Mouse (Mus musculus) intestine, postnatal 0 days (tissue): ENCODE data around the gene Pnpla1. TPM values are rescaled to one million over a fixed set of nuclear protein-coding genes. Genes with fewer than 3 reads are reported as not detected.

Experiments
- ATAC-seq: fragments of 200-750 bp; cut with Nextera tagmentation; 2 replicates; pipeline ENCODE4 v1.8.0; 2017; ENCODE audit warnings: mild to moderate bottlenecking, moderate TSS enrichment, moderate library complexity
- H3K27ac ChIP-seq: fragments of 300-500 bp; sonication (generic); 2 replicates; pipeline ENCODE4 v1.5.1; 2014; ENCODE audit warnings: mild to moderate bottlenecking, low read depth, low read length, moderate library complexity
- H3K27me3 ChIP-seq: fragments of 300-500 bp; sonication (generic); replicated peaks from 2 replicates; pipeline ENCODE4 v1.6.1; 2014; ENCODE audit warnings: low read length, mixed read lengths; ENCODE audit not compliant: control insufficient read depth, insufficient read depth
- H3K36me3 ChIP-seq: fragments of 300-500 bp; sonication (generic); 2 replicates; pipeline ENCODE4 v1.6.1; 2014; ENCODE audit warnings: mild to moderate bottlenecking, moderate library complexity; ENCODE audit not compliant: control insufficient read depth, insufficient read depth
- H3K4me1 ChIP-seq: fragments of 300-500 bp; sonication (generic); replicated peaks from 2 replicates; pipeline ENCODE4 v1.6.1; 2014; ENCODE audit warnings: antibody characterized with exemption, low read length, mixed read lengths; ENCODE audit not compliant: control insufficient read depth, insufficient read depth
- H3K4me2 ChIP-seq: fragments of 300-500 bp; sonication (generic); replicated peaks from 2 replicates; pipeline ENCODE4 v1.6.1; 2014; ENCODE audit warnings: low read depth, mild to moderate bottlenecking, moderate library complexity
- H3K4me3 ChIP-seq: fragments of 300-500 bp; sonication (generic); 2 replicates; pipeline ENCODE4 v1.5.1; 2014; ENCODE audit warnings: low read depth, low read length
- H3K9ac ChIP-seq: fragments of 300-500 bp; sonication (generic); 2 replicates; pipeline ENCODE4 v1.6.1; 2014; ENCODE audit warnings: mild to moderate bottlenecking, low read depth, low read length
- H3K9me3 ChIP-seq: fragments of 300-500 bp; sonication (generic); 2 replicates; pipeline ENCODE4 v1.6.1; 2016; ENCODE audit warnings: mixed run types; ENCODE audit not compliant: control insufficient read depth
- CTCF ChIP-seq: sonication (generic); IDR thresholded peaks from 2 replicates; pipeline ENCODE4 v1.5.1; 2016; ENCODE audit warnings: low read depth, mild to moderate bottlenecking, control low read depth, antibody characterized with exemption, moderate library complexity
- WGBS: fragments of 180-500 bp; shearing (Covaris S2); extraction: QIAGEN DNeasy Blood & Tissue Kit; methylation state at CpG from one replicate; pipeline ENCODE4 v1.1.7; 2014; 5-methylcytosine and 5-hydroxymethylcytosine counted together
- polyA plus RNA-seq: library from polyadenylated mRNA; unstranded; fragments of >200 nt; fragmentation: Nextera tagmentation; extraction: Ambion mirVana; gene quantifications from 2 replicates; pipeline ENCODE4 v1.2.1, GENCODE M21; 2015

Pnpla1 gene
- polyA plus RNA-seq, 1 experiment from 2014 or later = 0.12 TPM

DNA sequence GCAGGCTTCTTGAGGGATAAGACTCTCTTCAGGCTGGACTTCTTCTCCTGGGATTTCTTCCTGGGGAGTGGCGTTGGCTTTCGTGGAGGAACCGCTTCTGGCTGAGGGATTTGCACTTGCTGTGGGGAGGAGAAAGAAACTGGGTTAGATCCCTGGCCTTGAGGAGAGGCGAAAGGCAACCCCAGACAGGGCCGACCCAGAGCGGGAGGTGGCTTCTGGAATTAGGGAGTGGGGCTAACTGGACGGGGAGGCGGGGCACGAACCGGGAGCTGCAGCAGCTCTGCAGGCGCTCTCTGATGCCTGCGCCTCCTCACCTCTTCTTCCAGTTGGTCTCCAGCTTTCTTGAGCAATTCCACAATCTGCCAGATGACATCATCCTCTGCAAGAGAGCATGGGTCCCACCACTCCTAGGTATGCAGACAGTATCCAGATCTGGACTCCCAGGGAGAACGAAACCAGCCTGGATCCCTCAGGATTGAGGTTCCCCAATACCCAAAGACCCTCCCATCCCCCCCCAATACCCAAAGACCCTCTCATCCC, 47.2 kb downstream of the Pnpla1 start:
- no peak overlapping the region for H3K9ac ChIP-seq

DNA sequence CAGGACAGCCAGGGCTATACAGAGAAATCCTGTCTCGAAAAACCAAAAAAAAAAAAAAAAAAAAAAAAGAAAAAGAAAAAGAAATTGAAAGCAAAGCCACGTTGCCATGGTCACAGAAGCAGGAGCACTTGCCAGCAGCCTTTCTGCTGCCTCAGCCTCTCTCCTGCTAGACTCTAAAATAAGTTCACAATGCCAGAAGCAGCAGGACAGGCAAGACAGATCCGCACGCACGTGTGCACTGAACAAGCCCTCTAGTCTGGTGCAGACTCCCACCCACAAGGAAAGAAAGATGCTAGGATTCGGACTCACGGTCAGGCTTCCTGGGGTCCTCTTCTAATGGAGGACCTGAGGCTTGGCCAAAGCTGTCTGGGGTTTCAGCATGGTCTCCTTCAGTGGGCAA, 49.7 kb downstream of the Pnpla1 start:
- no peaks in the 10 kb centered on the region for H3K9me3 ChIP-seq
- peaks cover 27% of the 10 kb centered on the region; the same call in 1 of the 2 replicates for H3K36me3 ChIP-seq
- no peak overlapping the region for H3K9ac ChIP-seq
- 85% methylated on average over 7 of the region's 7 CpGs for WGBS
- no peak overlapping the region for H3K4me2 ChIP-seq
- H3K27me3 ChIP-seq = no peaks in the 10 kb centered on the region
- H3K4me1 ChIP-seq = no peaks in the 10 kb centered on the region
- no peak overlapping the region for H3K4me3 ChIP-seq
- H3K27ac ChIP-seq = no peak overlapping the region
- ATAC-seq = no peak
- no peak for TF ChIP-seq CTCF

More for the DNA sequence above, 47.2 kb downstream of the Pnpla1 start:
- Histone ChIP-seq H3K36me3 (peaks cover 47% of the 10 kb centered on the region; the same call in 1 of the 2 replicates), H3K27ac (no peak overlapping the region), H3K4me1 (no peaks in the 10 kb centered on the region), H3K4me2 (no peak overlapping the region), H3K9me3 (no peaks in the 10 kb centered on the region), H3K4me3 (no peak overlapping the region), H3K27me3 (no peaks in the 10 kb centered on the region)
- ATAC-seq = no peak
- no peak for TF ChIP-seq CTCF
- WGBS = 79% methylated on average over 13 of the region's 13 CpGs

DNA sequence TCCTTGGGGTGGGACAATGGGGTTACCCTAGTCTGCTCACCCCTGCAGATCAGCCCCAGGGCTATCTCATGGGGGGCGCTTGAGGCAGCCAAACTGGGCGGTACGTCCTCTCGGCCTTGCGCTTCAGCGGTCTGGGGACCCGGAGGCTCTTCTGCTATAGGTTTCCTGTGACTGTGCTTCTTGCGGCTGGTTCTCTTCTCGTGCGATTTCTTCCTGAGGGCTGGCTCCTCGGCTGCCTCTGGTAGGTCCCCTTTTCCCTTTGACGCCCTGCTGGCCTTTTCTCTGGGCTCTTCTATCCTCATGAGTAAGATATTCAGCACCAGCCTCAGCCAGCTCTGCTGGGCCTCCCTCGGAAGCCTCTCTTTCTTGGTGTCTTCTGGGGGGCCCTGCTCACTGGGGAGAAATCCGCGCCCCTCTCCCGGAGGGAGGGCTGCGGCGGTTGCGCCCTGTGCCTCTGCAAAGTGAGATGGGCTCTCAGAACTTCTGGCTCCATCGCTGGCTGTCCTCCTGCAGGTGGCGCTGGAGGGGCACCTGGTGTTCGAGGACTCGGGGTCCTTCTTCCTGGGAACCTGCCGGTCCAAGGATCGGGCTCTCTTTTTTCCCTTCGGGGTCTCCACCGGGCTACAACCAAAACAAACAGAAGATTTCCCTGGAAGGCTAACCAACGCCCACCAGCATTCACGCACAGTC, 51.2 kb downstream of the Pnpla1 start:
- Histone ChIP-seq H3K4me1 (no peaks in the 10 kb centered on the region), H3K4me3 (peak overlapping the region; percentile 5; the same call in 1 of the 2 replicates), H3K9me3 (no peaks in the 10 kb centered on the region), H3K9ac (0 out of 2 replicates have a peak overlapping the region, but pooled peaks have one; percentile 5), H3K27ac (no peak overlapping the region), H3K4me2 (peak overlapping the region; percentile 49), H3K36me3 (peaks cover 21% of the 10 kb centered on the region; the same call in 1 of the 2 replicates), H3K27me3 (no peaks in the 10 kb centered on the region)
- TF ChIP-seq CTCF = peak; percentile 80
- WGBS = 25% methylated on average over 29 of the region's 29 CpGs
- no peak for ATAC-seq

DNA sequence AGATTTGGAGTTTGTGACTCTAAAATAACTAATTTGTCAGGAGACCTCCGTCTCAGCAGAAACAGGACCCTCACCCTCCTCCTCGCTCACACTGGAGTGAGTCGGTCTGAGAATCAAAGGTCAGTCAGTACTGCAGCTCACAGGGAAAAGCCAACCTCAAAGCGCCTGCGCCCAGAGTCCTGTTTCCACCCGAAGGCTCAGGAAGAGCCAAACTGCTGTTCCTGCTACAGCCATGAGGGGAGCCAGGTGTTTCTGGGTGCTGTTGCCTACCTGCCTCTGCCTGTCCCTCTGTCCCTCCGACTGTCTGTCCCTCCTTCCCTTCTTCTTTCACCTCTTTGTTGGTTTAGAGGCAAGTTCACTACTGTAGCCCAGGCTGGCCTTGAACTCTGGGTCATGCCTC, 51.9 kb downstream of the Pnpla1 start:
- H3K4me2 ChIP-seq = peak overlapping the region; percentile 49
- TF ChIP-seq CTCF = peak; percentile 66
- 34% methylated on average over 7 of the region's 7 CpGs for WGBS
- H3K27ac ChIP-seq = no peak overlapping the region
- peak; percentile 34 for ATAC-seq
- no peak overlapping the region for H3K9ac ChIP-seq
- no peaks in the 10 kb centered on the region for H3K9me3 ChIP-seq
- peak overlapping the region; percentile 5; the same call in 1 of the 2 replicates for H3K4me3 ChIP-seq
- H3K27me3 ChIP-seq = no peaks in the 10 kb centered on the region
- peaks cover 15% of the 10 kb centered on the region; the same call in 1 of the 2 replicates for H3K36me3 ChIP-seq
- no peaks in the 10 kb centered on the region for H3K4me1 ChIP-seq

DNA sequence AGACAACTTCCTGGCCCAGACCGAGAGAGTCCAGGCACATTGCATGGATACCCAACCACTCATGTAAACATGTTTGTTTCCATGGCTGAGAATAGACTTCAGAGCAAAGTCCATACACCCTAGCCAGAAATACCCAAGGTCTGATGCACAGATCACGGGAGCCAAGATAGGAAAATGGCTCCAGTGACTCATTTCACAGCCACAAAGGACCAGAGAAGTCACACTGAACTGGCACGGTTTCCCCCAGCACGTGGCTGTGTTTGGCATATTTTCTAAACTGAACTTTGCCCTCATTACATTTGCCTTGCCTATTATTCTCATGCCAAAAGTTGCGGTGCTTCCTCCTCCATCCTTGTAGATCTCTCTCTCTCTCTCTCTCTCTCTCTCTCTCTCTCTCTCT, 55.0 kb downstream of the Pnpla1 start:
- H3K4me1 ChIP-seq = no peaks in the 10 kb centered on the region
- ATAC-seq = peak; percentile 81
- H3K36me3 ChIP-seq = peaks cover 11% of the 10 kb centered on the region; the same call in 1 of the 2 replicates
- H3K9ac ChIP-seq = no peak overlapping the region
- H3K4me2 ChIP-seq = peak overlapping the region; percentile 58
- H3K4me3 ChIP-seq = peak overlapping the region; percentile 32; the same call in 1 of the 2 replicates
- no peak for TF ChIP-seq CTCF
- WGBS = 22% methylated on average over 5 of the region's 5 CpGs
- H3K9me3 ChIP-seq = no peaks in the 10 kb centered on the region
- 0 out of 2 replicates have a peak overlapping the region, but pooled peaks have one; percentile 80 for H3K27ac ChIP-seq
- H3K27me3 ChIP-seq = no peaks in the 10 kb centered on the region

DNA sequence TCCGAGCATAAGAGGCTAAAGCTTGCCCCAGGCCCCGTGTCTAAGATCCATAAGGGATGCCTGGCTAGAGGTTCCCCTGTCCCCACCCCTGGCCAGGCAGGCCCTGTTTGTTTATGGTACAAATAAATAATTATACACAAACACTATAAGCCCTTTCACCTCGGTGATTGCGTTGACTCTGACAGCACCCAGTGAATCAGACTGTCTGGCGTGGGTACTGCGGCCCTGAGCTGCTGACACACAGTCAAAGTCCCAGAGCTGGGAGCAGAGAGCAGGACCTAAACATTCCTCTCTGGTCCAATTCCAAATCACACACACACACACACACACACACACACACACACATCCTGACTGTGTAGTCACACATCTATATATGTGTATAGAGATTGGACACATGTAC, 55.7 kb downstream of the Pnpla1 start:
- Histone ChIP-seq H3K4me2 (peak overlapping the region; percentile 58), H3K9ac (peak overlapping the region; percentile 26; the same call in 1 of the 2 replicates), H3K4me3 (peak overlapping the region; percentile 32), H3K27ac (peak overlapping the region; percentile 76), H3K36me3 (peaks cover 4% of the 10 kb centered on the region; the same call in 1 of the 2 replicates), H3K27me3 (no peaks in the 10 kb centered on the region), H3K9me3 (no peaks in the 10 kb centered on the region), H3K4me1 (no peaks in the 10 kb centered on the region)
- 33% methylated on average over 6 of the region's 6 CpGs for WGBS
- peak; percentile 14; the same call in 1 of the 2 replicates for ATAC-seq
- no peak for TF ChIP-seq CTCF
